Mouse (Mus musculus): ENCODE results near the gene Mpo. TPM values are rescaled to one million over a fixed set of nuclear protein-coding genes. Genes with fewer than 3 reads are reported as not detected.
A peak's percentile ranks its signal among the peaks of the same experiment; 100 is the strongest.

The Mpo gene
- polyA plus RNA-seq, 1 experiment from 2014 or later: 2.5 TPM

- Histone ChIP-seq H3K4me1 (peaks cover 6% of the 10 kb centered on the region), H3K36me3 (no peaks in the 10 kb centered on the region), H3K27ac (replicated peaks) (0 out of 2 replicates have a peak overlapping the region, but pooled peaks have one; percentile 3), H3K27me3 (ENCODE audit: low read depth, poor library complexity, severe bottlenecking) (no peaks in the 10 kb centered on the region), H3K9me3 (replicated peaks) (no peaks in the 10 kb centered on the region), H3K4me3 (no peak overlapping the region)
- WGBS: 90% methylated on average over 1 of the region's 1 CpGs
- no peak for DNase-seq (ENCODE audit: low spot score)
Measured at GRCm38 (mm10) chr11:87752307-87752706, 41.1 kb upstream of the Mpo start.

- 86% methylated on average over 8 of the region's 8 CpGs for WGBS
- H3K4me3 ChIP-seq: no peak overlapping the region
- peak overlapping the region; percentile 17; the same call in 1 of the 2 replicates for H3K27ac ChIP-seq (replicated peaks)
- no peaks in the 10 kb centered on the region for H3K36me3 ChIP-seq
- no peak for DNase-seq (ENCODE audit: low spot score)
- no peaks in the 10 kb centered on the region for H3K27me3 ChIP-seq (ENCODE audit: low read depth, poor library complexity, severe bottlenecking)
- H3K9me3 ChIP-seq (replicated peaks): no peaks in the 10 kb centered on the region
- peaks cover 6% of the 10 kb centered on the region for H3K4me1 ChIP-seq
Measured at GRCm38 (mm10) chr11:87753255-87753654, 40.1 kb upstream of the Mpo start.

DNA sequence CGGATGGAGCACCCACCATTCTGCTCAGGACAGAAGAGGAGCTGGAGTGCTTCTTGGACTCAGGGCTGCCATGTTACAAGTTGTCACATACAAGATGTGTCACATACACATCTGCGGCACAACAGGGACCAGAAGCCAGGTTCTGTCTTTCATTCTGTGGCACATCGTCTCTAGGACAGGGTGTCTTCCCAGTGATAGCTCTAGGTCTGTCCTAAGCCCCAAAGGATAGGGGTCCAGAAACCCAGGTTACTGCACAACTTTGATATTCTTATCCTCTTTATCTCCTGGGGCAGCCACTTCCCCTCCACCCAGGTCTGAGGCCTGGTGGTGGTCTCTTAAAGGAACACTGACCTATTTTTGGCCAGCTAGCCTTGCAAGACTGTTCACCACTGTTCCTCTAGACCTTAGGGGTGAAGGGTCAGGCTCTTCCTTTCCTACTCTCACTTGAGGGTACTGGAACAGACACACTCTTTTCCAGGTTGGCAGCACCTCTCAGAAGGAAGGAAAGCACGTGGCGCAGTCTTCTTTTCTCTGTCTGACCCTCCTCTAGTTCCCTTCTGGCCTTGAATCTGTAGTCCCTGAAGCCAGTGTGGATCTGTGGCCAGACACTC, 39.4 kb upstream of the Mpo start:
- no peak overlapping the region for H3K27ac ChIP-seq (replicated peaks)
- H3K27me3 ChIP-seq (ENCODE audit: low read depth, poor library complexity, severe bottlenecking): 0 out of 2 replicates have a peak, but pooled peaks cover 2% of the 10 kb centered on the region
- no peaks in the 10 kb centered on the region for H3K9me3 ChIP-seq (replicated peaks)
- H3K4me3 ChIP-seq: no peak overlapping the region
- 85% methylated on average over 5 of the region's 5 CpGs for WGBS
- H3K4me1 ChIP-seq: peaks cover 6% of the 10 kb centered on the region
- DNase-seq (ENCODE audit: low spot score): no peak
- no peaks in the 10 kb centered on the region for H3K36me3 ChIP-seq

DNA sequence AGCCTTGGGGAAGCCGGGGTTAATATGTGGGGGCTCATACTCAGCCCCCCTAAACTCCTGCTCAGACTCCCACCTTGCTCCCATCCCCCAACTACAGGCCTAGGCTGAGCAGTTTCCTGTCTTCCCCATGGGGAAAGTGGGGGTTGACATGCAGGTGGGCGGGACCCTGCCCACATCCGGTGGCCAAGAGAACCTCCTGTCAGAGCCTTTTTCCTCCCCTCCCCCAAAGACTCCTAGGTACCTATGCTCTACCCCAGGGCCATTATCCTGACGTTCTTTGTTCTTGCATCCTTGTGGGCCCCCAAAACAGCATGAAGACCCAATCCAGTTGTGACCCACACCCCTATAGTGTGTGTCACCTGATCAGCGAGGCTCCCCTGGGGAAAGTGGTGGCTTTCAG, 38.8 kb upstream of the Mpo start:
- H3K27me3 ChIP-seq (ENCODE audit: low read depth, poor library complexity, severe bottlenecking): peaks cover 7% of the 10 kb centered on the region
- peaks cover 3% of the 10 kb centered on the region for H3K4me1 ChIP-seq
- no peak overlapping the region; the same call in 1 of the 2 replicates for H3K27ac ChIP-seq (replicated peaks)
- no peaks in the 10 kb centered on the region for H3K36me3 ChIP-seq
- 79% methylated on average over 5 of the region's 5 CpGs for WGBS
- DNase-seq (ENCODE audit: low spot score): no peak
- no peak overlapping the region for H3K4me3 ChIP-seq
- no peaks in the 10 kb centered on the region for H3K9me3 ChIP-seq (replicated peaks)

DNA sequence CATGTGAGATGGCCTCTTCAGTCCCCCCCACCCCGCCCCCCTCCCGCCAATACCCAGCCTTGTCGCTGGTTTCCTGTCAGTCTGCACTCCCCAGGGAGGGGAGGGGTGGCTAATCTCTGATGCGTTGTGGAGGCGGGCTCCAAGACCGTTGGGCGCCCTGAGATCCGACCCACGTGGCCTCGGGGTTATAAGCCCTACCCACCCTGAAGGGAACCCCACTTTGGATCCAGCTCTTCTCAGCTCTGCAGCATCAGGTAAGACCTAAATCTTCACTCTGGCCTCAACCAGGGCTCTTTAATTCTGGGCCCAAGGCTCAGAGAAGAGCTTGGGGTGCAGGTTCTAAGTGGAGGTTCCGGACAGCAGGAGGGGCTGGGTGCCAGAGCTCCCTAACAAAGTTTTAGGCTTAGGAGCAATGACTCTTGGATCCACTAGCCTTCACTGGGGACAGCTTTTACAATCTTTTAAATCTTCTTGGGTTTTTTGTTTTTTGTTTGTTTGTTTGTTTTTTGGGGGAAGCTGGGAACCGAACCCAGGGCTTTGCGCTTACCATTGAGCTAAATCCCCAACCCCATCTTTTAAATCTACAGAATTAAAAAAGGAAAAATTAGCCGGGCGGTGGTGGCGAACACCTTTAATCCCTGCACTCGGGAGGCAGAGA, 37.9 kb upstream of the Mpo start:
- peaks cover 10% of the 10 kb centered on the region for H3K4me1 ChIP-seq
- H3K9me3 ChIP-seq (replicated peaks): no peaks in the 10 kb centered on the region
- H3K4me3 ChIP-seq: 0 out of 2 replicates have a peak overlapping the region, but pooled peaks have one; percentile 16
- H3K27ac ChIP-seq (replicated peaks): no peak overlapping the region
- no peak for DNase-seq (ENCODE audit: low spot score)
- no peaks in the 10 kb centered on the region for H3K36me3 ChIP-seq
- 77% methylated on average over 17 of the region's 17 CpGs for WGBS
- peaks cover 16% of the 10 kb centered on the region for H3K27me3 ChIP-seq (ENCODE audit: low read depth, poor library complexity, severe bottlenecking)

GRCm38 (mm10) chr11:87756251-87756820, 37.0 kb upstream of the Mpo start:
- Histone ChIP-seq H3K4me1 (peaks cover 18% of the 10 kb centered on the region), H3K27me3 (ENCODE audit: low read depth, poor library complexity, severe bottlenecking) (peaks cover 24% of the 10 kb centered on the region), H3K36me3 (no peaks in the 10 kb centered on the region), H3K4me3 (peak overlapping the region; percentile 20), H3K27ac (replicated peaks) (no peak overlapping the region; the same call in 1 of the 2 replicates), H3K9me3 (replicated peaks) (no peaks in the 10 kb centered on the region)
- DNase-seq (ENCODE audit: low spot score): no peak
- WGBS: 86% methylated on average over 15 of the region's 15 CpGs

- WGBS: 89% methylated on average over 25 of the region's 25 CpGs
- Histone ChIP-seq H3K27me3 (ENCODE audit: low read depth, poor library complexity, severe bottlenecking) (peaks cover 34% of the 10 kb centered on the region), H3K27ac (replicated peaks) (no peak overlapping the region; the same call in 1 of the 2 replicates), H3K9me3 (replicated peaks) (no peaks in the 10 kb centered on the region), H3K4me1 (peaks cover 20% of the 10 kb centered on the region), H3K4me3 (peak overlapping the region; percentile 20), H3K36me3 (no peaks in the 10 kb centered on the region)
- no peak for DNase-seq (ENCODE audit: low spot score)
Measured at GRCm38 (mm10) chr11:87757001-87757954, 36.1 kb upstream of the Mpo start.

- DNase-seq (ENCODE audit: low spot score): no peak
- 82% methylated on average over 7 of the region's 7 CpGs for WGBS
- H3K9me3 ChIP-seq (replicated peaks): no peaks in the 10 kb centered on the region
- H3K4me1 ChIP-seq: peaks cover 28% of the 10 kb centered on the region
- H3K27me3 ChIP-seq (ENCODE audit: low read depth, poor library complexity, severe bottlenecking): peaks cover 44% of the 10 kb centered on the region
- no peaks in the 10 kb centered on the region for H3K36me3 ChIP-seq
- no peak overlapping the region for H3K27ac ChIP-seq (replicated peaks)
- no peak overlapping the region for H3K4me3 ChIP-seq
Measured at GRCm38 (mm10) chr11:87758161-87758911, 35.0 kb upstream of the Mpo start.

- Histone ChIP-seq H3K4me1 (peaks cover 36% of the 10 kb centered on the region), H3K4me3 (no peak overlapping the region), H3K27ac (replicated peaks) (no peak overlapping the region), H3K27me3 (ENCODE audit: low read depth, poor library complexity, severe bottlenecking) (peaks cover 52% of the 10 kb centered on the region), H3K9me3 (replicated peaks) (no peaks in the 10 kb centered on the region), H3K36me3 (no peaks in the 10 kb centered on the region)
- WGBS: 75% methylated on average over 4 of the region's 4 CpGs
- no peak for DNase-seq (ENCODE audit: low spot score)
Measured at GRCm38 (mm10) chr11:87758957-87759608, 34.3 kb upstream of the Mpo start.

- WGBS: 5% methylated on average over 3 of the region's 3 CpGs
- Histone ChIP-seq H3K4me3 (0 out of 2 replicates have a peak overlapping the region, but pooled peaks have one; percentile 78), H3K36me3 (no peaks in the 10 kb centered on the region), H3K4me1 (peaks cover 41% of the 10 kb centered on the region), H3K27me3 (ENCODE audit: low read depth, poor library complexity, severe bottlenecking) (peaks cover 57% of the 10 kb centered on the region), H3K27ac (replicated peaks) (no peak overlapping the region), H3K9me3 (replicated peaks) (no peaks in the 10 kb centered on the region)
- DNase-seq (ENCODE audit: low spot score): no peak
Measured at GRCm38 (mm10) chr11:87759609-87760005, 33.8 kb upstream of the Mpo start.

DNA sequence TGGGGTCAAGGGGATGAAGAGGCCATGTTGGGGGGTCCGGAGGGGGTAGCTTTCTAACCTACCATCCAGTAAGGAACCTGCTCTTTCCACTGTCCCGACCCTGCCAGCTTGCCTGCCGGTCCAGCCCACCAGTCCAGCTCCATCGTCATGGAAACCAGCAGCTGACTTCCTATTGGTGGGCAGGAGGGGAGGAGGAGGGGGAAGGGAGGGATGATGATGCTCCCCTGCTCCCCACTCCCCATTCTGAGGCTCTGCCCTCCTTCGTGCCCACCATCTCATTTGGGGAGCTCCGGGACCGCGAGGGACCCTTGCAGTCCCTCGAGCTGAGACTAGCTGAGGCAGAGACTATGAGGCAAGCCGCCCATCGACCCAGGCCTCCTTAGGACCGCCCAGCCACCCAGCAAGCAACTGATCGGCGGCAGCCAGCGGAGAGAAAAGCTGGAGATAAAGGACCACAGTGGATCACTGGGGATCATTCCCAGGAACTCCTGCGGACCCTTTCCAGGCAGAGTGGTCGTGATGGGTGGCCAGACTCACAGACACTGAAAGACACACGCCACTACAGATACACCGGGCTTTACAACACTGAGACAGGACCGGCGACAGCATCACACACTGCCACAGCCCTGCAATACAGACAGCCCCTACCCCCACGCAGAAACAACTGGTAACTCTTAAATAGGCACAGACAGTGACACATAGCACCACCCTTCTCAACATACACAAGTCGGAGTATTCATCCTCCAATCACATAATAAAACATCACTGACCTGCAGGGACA, 32.9 kb upstream of the Mpo start, which contains the start of gene Tspoap1:
Tspoap1 (plus strand) TSS at position 241 of the 781 bp plus-strand sequence.
- Histone ChIP-seq H3K27me3 (ENCODE audit: low read depth, poor library complexity, severe bottlenecking) (peaks cover 66% of the 10 kb centered on the region), H3K9me3 (replicated peaks) (no peaks in the 10 kb centered on the region), H3K4me3 (peak within 1 kb of the TSS; percentile 78), H3K36me3 (no peaks in the 10 kb centered on the region), H3K4me1 (peaks cover 48% of the 10 kb centered on the region), H3K27ac (replicated peaks) (peak within 1 kb of the TSS; percentile 68)
- 6% methylated on average over 23 of the region's 23 CpGs for WGBS
- DNase-seq (ENCODE audit: low spot score): peak; percentile 70
